Mouse (Mus musculus): ENCODE measurements around the gene Camk2d.

GRCm38 (mm10) chr3:126797810-126798209 is 201.7 kb downstream of the Camk2d start:
- no peak for TF ChIP-seq CTCF (IDR thresholded peaks at IDR 0.05; ENCODE audit: extremely low read depth, insufficient read depth, low read length)
- TF ChIP-seq POLR2A (IDR thresholded peaks at IDR 0.05; ENCODE audit: extremely low read depth, insufficient read depth, low read length) = no peak

Data from cortical plate, adult 2 months (tissue).